Mouse (Mus musculus): Measurements from ENCODE around the gene Ddx41. TPM values are rescaled to one million over a fixed set of nuclear protein-coding genes. Genes with fewer than 3 reads are reported as not detected.
"Not testable (repeated sequence)": the region's sequence is repeated elsewhere in the genome, so short reads cannot be mapped to it uniquely, and the experiment has no call there.

Ddx41 gene
- 58.0 and 61.1 TPM in 2 replicates for polyA plus RNA-seq (2012; rRNA removed)

GRCm38 (mm10) chr13:55536194-55537175 is at the start of gene Ddx41:
Gene Ddx41, minus strand, starts transcription at chr13:55536658.
- Histone ChIP-seq H3K4me3 (replicated peaks; ENCODE audit: extremely low read depth, low read depth, low read length) (peak within 1 kb of the TSS; percentile 75), H3K4me1 (ENCODE audit: control insufficient read depth, insufficient read depth, low read length) (no peaks in the 10 kb centered on the region; the same call in 1 of the 2 replicates)
- 1% methylated on average over 70 of the region's 70 CpGs for WGBS
- DNase-seq, result peak; percentile 100
- TF ChIP-seq POLR2A (IDR thresholded peaks at IDR 0.05; ENCODE audit: borderline replicate concordance, extremely low read depth, low read depth, low read length) (peak; percentile 76; the same call in 1 of the 2 replicates), CTCF (IDR thresholded peaks at IDR 0.05; ENCODE audit: insufficient read depth, low read length) (peak; percentile 79)

DNA sequence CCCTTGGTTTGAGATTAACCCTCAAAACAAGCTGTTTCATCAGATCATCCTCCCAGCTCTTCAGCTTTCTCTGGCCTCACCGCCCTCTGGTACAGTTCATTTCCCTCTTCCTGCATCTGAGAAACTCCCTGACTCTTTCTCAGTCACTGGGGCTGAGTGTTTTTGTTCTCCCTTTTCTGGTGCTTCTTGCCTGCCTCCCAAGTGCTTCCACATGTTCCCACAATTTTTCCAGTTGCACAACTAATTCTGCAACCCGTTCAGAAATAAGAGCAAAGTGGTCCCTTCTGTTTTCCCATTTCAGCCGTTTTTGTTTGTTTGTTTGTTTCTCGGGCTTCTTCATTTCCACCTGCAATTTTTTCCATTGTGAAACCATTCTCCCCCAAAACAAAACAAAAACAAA is 41.6 kb upstream of the Ddx41 start:
- WGBS, result 71% methylated on average over 4 of the region's 4 CpGs
- Histone ChIP-seq H3K4me1 (ENCODE audit: control insufficient read depth, insufficient read depth, low read length) (no peaks in the 10 kb centered on the region), H3K4me3 (replicated peaks; ENCODE audit: extremely low read depth, low read depth, low read length) (no peak overlapping the region)
- DNase-seq, result no peak
- no peak for TF ChIP-seq CTCF (IDR thresholded peaks at IDR 0.05; ENCODE audit: insufficient read depth, low read length)
- no peak for TF ChIP-seq POLR2A (IDR thresholded peaks at IDR 0.05; ENCODE audit: borderline replicate concordance, extremely low read depth, low read depth, low read length)

DNA sequence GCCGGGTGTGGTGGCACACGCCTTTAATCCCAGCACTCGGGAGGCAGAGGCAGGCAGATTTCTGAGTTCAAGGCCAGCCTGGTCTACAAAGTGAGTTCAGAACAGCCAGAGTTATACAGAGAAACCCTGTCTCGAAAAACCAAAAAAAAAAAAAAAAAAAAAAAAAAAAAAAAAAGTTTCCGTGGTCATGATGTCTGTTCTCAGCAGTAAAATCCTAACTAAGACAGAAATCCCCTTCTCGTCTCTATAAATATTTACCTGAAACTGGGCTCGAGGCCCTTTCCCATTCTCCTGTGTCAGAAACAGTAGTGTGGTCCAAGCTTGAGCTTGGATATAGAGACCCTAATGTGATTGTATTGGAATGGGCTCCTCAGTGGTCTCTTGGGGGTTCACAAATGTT is 40.4 kb upstream of the Ddx41 start:
- not testable (repeated sequence) for H3K4me3 ChIP-seq (replicated peaks; ENCODE audit: extremely low read depth, low read depth, low read length); H3K4me1 ChIP-seq (ENCODE audit: control insufficient read depth, insufficient read depth, low read length); DNase-seq
- WGBS, result 85% methylated on average over 7 of the region's 7 CpGs

- Histone ChIP-seq H3K4me1 (ENCODE audit: control insufficient read depth, insufficient read depth, low read length) (no peaks in the 10 kb centered on the region), H3K4me3 (replicated peaks; ENCODE audit: extremely low read depth, low read depth, low read length) (no peak overlapping the region)
- WGBS, result 61% methylated on average over 5 of the region's 5 CpGs
- DNase-seq, result no peak
- no peak for TF ChIP-seq CTCF (IDR thresholded peaks at IDR 0.05; ENCODE audit: insufficient read depth, low read length)
Observed at GRCm38 (mm10) chr13:55575932-55576331, 39.5 kb upstream of the Ddx41 start.

- DNase-seq, result no peak
- peaks cover 4% of the 10 kb centered on the region for H3K4me1 ChIP-seq (ENCODE audit: control insufficient read depth, insufficient read depth, low read length)
- no peak for TF ChIP-seq CTCF (IDR thresholded peaks at IDR 0.05; ENCODE audit: insufficient read depth, low read length)
- no peak for TF ChIP-seq POLR2A (IDR thresholded peaks at IDR 0.05; ENCODE audit: borderline replicate concordance, extremely low read depth, low read depth, low read length)
- 71% methylated on average over 5 of the region's 5 CpGs for WGBS
- no peak overlapping the region for H3K4me3 ChIP-seq (replicated peaks; ENCODE audit: extremely low read depth, low read depth, low read length)
Observed at GRCm38 (mm10) chr13:55574321-55574720, 37.9 kb upstream of the Ddx41 start.

DNA sequence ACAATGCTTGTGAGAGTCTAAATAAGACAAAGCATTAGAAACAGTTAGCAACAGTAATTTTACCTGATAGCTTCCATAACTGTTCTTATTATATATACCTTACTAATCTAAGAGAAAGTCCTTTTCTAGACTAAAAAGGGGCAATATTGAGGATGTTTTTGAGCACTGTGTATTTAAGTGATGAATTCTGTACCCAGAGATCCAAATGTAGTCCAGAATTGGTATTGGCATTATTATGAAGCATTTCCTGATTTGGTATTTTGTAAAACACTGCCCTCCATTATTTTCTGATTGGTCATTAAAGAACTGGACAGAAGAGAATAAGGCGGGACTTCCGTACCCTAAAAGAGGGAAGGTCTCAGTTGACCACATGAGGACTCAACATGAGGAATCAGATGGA is 37.0 kb upstream of the Ddx41 start, which contains the start of gene Tmed9:
TSS of gene Tmed9 (plus strand) at position 301 of the 400 bp plus-strand sequence.
- no peak for TF ChIP-seq POLR2A (IDR thresholded peaks at IDR 0.05; ENCODE audit: borderline replicate concordance, extremely low read depth, low read depth, low read length)
- TF ChIP-seq CTCF (IDR thresholded peaks at IDR 0.05; ENCODE audit: insufficient read depth, low read length), result no peak
- H3K4me1 ChIP-seq (ENCODE audit: control insufficient read depth, insufficient read depth, low read length), result peaks cover 5% of the 10 kb centered on the region
- WGBS, result 99% methylated on average over 2 of the region's 2 CpGs
- no peak for DNase-seq
- no peak within 1 kb of the TSS for H3K4me3 ChIP-seq (replicated peaks; ENCODE audit: extremely low read depth, low read depth, low read length)

DNA sequence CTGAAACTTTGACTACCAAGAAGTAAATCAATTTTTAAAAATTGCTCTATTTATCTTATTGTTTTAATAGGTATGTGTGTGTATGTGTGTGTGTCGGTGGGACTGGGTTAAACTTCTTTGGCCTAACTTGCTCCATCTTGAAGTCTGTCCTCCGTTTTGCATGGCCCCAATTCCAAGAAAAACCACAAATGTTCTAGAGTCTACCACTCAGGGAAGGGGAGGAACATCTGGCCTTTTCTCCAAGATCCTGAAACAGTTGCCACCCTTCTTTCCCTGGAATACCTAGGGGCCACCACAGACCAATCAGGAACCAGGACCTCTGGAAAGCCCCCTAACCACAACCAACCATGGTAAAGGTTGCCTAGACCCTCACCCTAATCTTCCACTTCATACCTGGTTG is 35.5 kb upstream of the Ddx41 start:
- Histone ChIP-seq H3K4me3 (replicated peaks; ENCODE audit: extremely low read depth, low read depth, low read length) (no peak overlapping the region), H3K4me1 (ENCODE audit: control insufficient read depth, insufficient read depth, low read length) (peaks cover 5% of the 10 kb centered on the region)
- WGBS, result 71% methylated on average over 2 of the region's 2 CpGs
- TF ChIP-seq POLR2A (IDR thresholded peaks at IDR 0.05; ENCODE audit: borderline replicate concordance, extremely low read depth, low read depth, low read length) (no peak), CTCF (IDR thresholded peaks at IDR 0.05; ENCODE audit: insufficient read depth, low read length) (no peak)
- no peak for DNase-seq

DNA sequence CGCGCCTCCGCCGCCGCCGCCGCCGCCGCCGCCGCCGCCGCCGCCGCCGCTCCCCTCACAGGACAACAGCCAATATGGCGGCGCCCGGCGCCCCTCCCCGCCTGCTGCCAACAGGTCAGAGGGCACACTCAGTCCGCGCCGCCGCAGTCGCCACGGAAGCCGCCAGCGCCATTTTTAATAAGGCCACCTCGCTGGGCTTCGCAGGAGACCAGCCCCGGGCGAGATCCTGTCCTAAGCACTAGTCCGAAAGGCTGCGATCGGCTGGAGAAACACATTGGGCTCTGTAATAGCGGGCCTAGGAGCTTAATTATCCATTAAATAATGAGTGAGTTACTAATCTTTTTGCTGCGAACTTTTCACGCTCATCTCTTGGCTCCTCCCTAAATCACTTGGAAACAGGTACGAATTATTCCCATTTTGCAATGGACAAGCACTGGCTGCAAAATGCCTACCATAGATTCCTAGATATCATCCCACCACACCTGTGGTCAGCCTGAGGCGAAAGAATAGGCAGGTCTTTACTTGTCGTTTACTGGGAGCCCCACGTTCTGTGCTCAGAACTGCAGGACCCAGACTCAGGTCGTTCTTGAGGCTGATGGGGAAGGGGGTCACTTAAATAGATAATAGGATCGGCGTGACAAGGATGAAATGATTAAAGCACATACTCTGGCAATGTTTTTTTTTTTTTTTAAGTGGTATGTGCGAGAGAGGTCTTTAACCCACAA is 34.7 kb upstream of the Ddx41 start, which contains the start of gene Fam193b:
TSS of gene Fam193b (minus strand) at position 94 of the 725 bp plus-strand sequence.
- peak within 1 kb of the TSS; percentile 91 for H3K4me3 ChIP-seq (replicated peaks; ENCODE audit: extremely low read depth, low read depth, low read length)
- WGBS, result 2% methylated on average over 47 of the region's 47 CpGs
- DNase-seq, result peak; percentile 93
- peaks cover 5% of the 10 kb centered on the region for H3K4me1 ChIP-seq (ENCODE audit: control insufficient read depth, insufficient read depth, low read length)
- TF ChIP-seq CTCF (IDR thresholded peaks at IDR 0.05; ENCODE audit: insufficient read depth, low read length), result no peak
- TF ChIP-seq POLR2A (IDR thresholded peaks at IDR 0.05; ENCODE audit: borderline replicate concordance, extremely low read depth, low read depth, low read length), result peak; percentile 45; the same call in 1 of the 2 replicates

DNA sequence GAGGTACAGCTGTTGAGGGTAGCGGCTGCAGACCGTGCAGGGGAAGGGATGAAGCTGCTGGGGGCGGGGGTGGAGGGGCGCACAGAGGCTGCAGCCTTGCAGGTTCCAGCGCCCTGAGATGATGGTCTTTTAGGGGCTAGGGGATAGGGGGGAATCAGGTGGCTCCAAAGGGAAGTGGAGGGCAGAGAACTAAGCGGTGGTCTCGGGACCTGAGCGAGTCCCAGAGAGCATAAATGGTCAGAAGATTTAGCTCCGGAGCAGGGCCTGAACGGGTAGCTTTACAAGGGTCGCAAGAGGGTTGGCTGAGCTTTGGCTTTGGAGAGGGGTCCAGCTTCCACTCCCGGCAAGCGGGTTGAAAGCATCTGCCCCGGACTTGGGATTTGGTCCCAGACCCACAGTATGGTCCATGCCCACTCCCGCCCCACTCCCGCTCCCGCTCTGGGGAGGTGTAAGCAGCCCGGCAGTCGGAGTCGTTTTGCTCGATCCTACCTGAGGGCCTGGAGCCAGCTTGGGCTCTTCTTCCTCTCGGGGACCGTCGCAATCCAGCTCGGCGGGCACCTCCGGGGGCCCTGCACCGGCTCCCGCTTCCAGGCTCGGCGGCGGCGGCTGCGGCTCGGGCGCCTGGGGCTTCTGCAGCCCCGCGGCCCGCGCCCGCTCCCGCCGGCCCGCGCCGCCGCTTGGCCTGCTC is 34.0 kb upstream of the Ddx41 start:
- DNase-seq, result peak; percentile 52
- TF ChIP-seq POLR2A (IDR thresholded peaks at IDR 0.05; ENCODE audit: borderline replicate concordance, extremely low read depth, low read depth, low read length), result no peak
- TF ChIP-seq CTCF (IDR thresholded peaks at IDR 0.05; ENCODE audit: insufficient read depth, low read length), result no peak
- WGBS, result under 1% methylated on average over 47 of the region's 47 CpGs
- peak overlapping the region; percentile 91 for H3K4me3 ChIP-seq (replicated peaks; ENCODE audit: extremely low read depth, low read depth, low read length)
- peaks cover 5% of the 10 kb centered on the region for H3K4me1 ChIP-seq (ENCODE audit: control insufficient read depth, insufficient read depth, low read length)

Data from lung, adult 2 months (tissue).